Mouse (Mus musculus) limb, embryonic 11.5 days (tissue): ENCODE results near the gene Zfp385c. TPM values are rescaled to one million over a fixed set of nuclear protein-coding genes. Genes with fewer than 3 reads are reported as not detected.

ENCODE experiments used
- ATAC-seq: fragments of 200-750 bp; cut with Nextera tagmentation; 2 replicates; pipeline ENCODE4 v1.8.0; 2017; ENCODE audit warnings: low read depth; ENCODE audit not compliant: insufficient number of reproducible peaks, low FRiP score, low TSS enrichment
- DNase-seq: peaks from one replicate; pipeline ENCODE4 v3.0.0-alpha.2; 2015; ENCODE audit warnings: low spot score
- H3K27ac ChIP-seq: fragments of 300-500 bp; sonication (generic); replicated peaks from 2 replicates; pipeline ENCODE4 v1.5.1; 2014; ENCODE audit warnings: low read depth, mild to moderate bottlenecking, low read length
- H3K27me3 ChIP-seq: fragments of 300-500 bp; sonication (generic); 2 replicates; pipeline ENCODE4 v1.6.1; 2014; ENCODE audit warnings: mild to moderate bottlenecking, low read length, mixed read lengths; ENCODE audit not compliant: control insufficient read depth, insufficient read depth
- H3K36me3 ChIP-seq: fragments of 300-500 bp; sonication (generic); 2 replicates; pipeline ENCODE4 v1.6.1; 2014; ENCODE audit warnings: mild to moderate bottlenecking, low read length, moderate library complexity, mixed read lengths; ENCODE audit not compliant: control insufficient read depth, insufficient read depth
- H3K4me1 ChIP-seq: fragments of 300-500 bp; sonication (generic); 2 replicates; pipeline ENCODE4 v1.6.1; 2014; ENCODE audit warnings: low read length, mixed read lengths; ENCODE audit not compliant: control insufficient read depth, insufficient read depth
- H3K4me2 ChIP-seq: fragments of 300-500 bp; sonication (generic); 2 replicates; pipeline ENCODE4 v1.6.1; 2014; ENCODE audit warnings: low read depth, mild to moderate bottlenecking, moderate library complexity; ENCODE audit not compliant: severe bottlenecking
- H3K4me3 ChIP-seq: fragments of 300-500 bp; sonication (generic); 2 replicates; pipeline ENCODE4 v1.5.1; 2014; ENCODE audit warnings: low read depth, low read length
- H3K9ac ChIP-seq: fragments of 300-500 bp; sonication (generic); 2 replicates; pipeline ENCODE4 v1.6.1; 2014; ENCODE audit warnings: mild to moderate bottlenecking, low read length
- H3K9me3 ChIP-seq: fragments of 300-500 bp; sonication (generic); 2 replicates; pipeline ENCODE4 v1.6.1; 2016; ENCODE audit warnings: low read length; ENCODE audit not compliant: control insufficient read depth
- WGBS: fragments of 180-500 bp; shearing (Covaris S2); extraction: QIAGEN DNeasy Blood & Tissue Kit; methylation state at CpG from one replicate; pipeline ENCODE4 v1.1.7; 2014; 5-methylcytosine and 5-hydroxymethylcytosine counted together
- polyA plus RNA-seq: library from polyadenylated mRNA; unstranded; fragments of >200 nt; fragmentation: Nextera tagmentation; extraction: Ambion mirVana; gene quantifications from 2 replicates; pipeline ENCODE4 v1.2.1, GENCODE M21; 2014

Zfp385c gene
- polyA plus RNA-seq, 1 experiment from 2014 or later: 0.19 TPM

DNA sequence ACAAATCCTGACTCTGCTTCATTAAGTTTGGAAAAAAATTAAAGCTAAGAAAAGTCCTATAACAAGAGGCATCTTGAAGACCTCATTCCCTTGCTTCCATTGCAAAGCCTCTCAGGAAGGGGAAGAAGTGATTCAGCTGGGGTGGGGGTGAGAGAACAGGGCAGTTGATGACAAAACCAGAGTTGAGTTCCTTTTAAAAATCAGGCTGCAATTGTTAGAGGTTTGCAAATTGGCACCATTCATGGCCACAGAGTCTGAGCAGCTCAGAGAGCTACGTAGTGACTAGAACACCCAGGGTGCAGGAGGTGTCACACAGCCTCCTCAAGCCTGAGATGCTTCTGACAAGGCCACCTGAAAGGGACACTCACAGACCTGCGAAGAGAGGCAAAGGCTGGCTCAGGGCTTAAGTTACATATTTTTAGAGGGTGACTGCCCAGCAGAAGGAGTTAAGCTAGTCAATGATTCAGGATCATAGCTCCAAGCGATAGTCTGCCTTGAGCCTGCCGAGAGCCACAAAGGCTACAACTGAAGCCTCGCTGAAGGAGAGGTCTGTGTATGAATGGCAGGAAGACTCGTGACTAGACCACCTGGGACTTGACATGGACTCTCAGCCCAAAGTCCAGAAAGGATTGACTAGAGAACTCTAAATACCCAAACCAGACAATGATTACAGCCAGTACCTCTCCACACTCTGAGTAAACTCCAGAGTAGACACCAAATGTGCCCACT, 38.4 kb upstream of the Zfp385c start:
- ATAC-seq: no peak

DNA sequence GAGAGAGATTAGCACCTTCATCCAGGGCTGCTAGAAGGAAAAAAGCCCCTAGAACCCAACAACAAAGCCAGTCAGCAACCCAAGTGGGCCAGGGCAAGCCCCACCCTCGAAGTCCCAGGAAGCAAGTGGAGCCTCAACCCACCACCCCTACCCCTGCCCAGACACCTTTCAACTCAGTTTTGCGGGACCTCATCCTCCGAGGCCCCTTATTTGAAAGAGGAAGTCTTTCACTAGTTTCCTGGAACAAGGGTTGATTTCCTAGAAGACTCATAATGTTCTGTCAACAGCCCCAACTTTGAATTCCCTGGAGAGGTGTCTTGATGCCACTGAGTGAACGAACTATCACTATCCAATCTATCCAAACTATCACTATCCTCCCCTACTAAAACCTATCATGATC, 37.7 kb upstream of the Zfp385c start:
- Histone ChIP-seq H3K4me1 (peaks cover 3% of the 10 kb centered on the region; the same call in 1 of the 2 replicates), H3K9me3 (no peaks in the 10 kb centered on the region), H3K36me3 (no peaks in the 10 kb centered on the region; the same call in 1 of the 2 replicates), H3K4me3 (no peak overlapping the region), H3K4me2 (no peak overlapping the region), H3K27ac (no peak overlapping the region), H3K9ac (no peak overlapping the region), H3K27me3 (no peaks in the 10 kb centered on the region)
- no peak for ATAC-seq
- WGBS: 91% methylated on average over 4 of the region's 4 CpGs
- DNase-seq: no peak

More for the DNA sequence above, 38.4 kb upstream of the Zfp385c start:
- no peaks in the 10 kb centered on the region for H3K4me1 ChIP-seq
- H3K9me3 ChIP-seq: no peaks in the 10 kb centered on the region
- DNase-seq: no peak
- WGBS: 90% methylated on average over 6 of the region's 6 CpGs
- H3K4me2 ChIP-seq: no peak overlapping the region
- H3K27me3 ChIP-seq: no peaks in the 10 kb centered on the region
- no peak overlapping the region for H3K9ac ChIP-seq
- H3K36me3 ChIP-seq: no peaks in the 10 kb centered on the region; the same call in 1 of the 2 replicates
- H3K27ac ChIP-seq: no peak overlapping the region
- no peak overlapping the region for H3K4me3 ChIP-seq

DNA sequence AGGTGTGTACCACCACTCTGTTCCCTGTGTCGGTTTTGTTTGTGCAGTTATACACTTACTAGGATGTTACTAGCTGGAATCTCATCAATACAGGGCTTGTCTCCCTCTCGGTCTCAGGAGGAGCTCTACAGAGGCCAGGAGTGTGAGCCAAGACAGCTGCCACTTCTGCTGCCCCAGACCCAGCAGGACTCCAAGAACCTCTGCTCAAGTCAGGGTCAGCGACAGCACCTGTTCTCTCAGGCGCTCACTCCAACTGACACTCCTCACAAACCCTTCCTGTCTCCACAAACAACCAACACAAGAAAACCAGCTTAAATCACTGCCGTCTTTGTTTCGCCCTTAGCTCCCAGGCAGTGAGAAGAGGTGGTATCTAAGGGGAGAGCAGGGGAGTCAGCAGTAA, 36.3 kb upstream of the Zfp385c start:
- H3K27me3 ChIP-seq: no peaks in the 10 kb centered on the region
- DNase-seq (no peak), ATAC-seq (no peak)
- no peak overlapping the region for H3K4me3 ChIP-seq
- H3K9ac ChIP-seq: no peak overlapping the region
- no peaks in the 10 kb centered on the region; the same call in 1 of the 2 replicates for H3K36me3 ChIP-seq
- no peak overlapping the region for H3K27ac ChIP-seq
- H3K4me2 ChIP-seq: no peak overlapping the region
- H3K9me3 ChIP-seq: no peaks in the 10 kb centered on the region
- H3K4me1 ChIP-seq: peaks cover 7% of the 10 kb centered on the region; the same call in 1 of the 2 replicates
- 86% methylated on average over 6 of the region's 6 CpGs for WGBS

DNA sequence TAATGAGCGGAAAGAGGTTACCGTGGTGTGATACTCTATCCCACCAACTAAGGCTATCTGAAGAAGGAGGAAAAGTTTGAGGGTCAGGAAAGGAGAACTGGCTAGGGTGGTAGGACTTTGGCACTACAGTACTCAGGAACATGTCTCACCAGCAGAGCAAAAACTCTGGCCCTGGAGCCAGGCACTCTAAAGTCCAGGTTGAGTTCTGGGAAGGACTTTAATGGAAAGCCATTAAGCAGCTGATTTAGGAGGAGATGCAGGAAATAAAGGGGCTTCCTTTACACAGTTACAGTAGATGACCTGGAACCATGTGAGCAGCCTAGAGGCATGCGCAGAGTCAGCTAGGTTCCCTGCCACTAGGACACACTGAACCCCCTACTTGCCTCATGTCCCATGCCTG, 34.9 kb upstream of the Zfp385c start:
- no peak overlapping the region for H3K9ac ChIP-seq
- no peak overlapping the region for H3K4me2 ChIP-seq
- H3K27me3 ChIP-seq: no peaks in the 10 kb centered on the region
- H3K4me1 ChIP-seq: peaks cover 7% of the 10 kb centered on the region; the same call in 1 of the 2 replicates
- H3K4me3 ChIP-seq: no peak overlapping the region
- WGBS: 89% methylated on average over 3 of the region's 3 CpGs
- no peak for ATAC-seq
- H3K36me3 ChIP-seq: no peaks in the 10 kb centered on the region
- no peak overlapping the region for H3K27ac ChIP-seq
- no peaks in the 10 kb centered on the region for H3K9me3 ChIP-seq
- DNase-seq: no peak

DNA sequence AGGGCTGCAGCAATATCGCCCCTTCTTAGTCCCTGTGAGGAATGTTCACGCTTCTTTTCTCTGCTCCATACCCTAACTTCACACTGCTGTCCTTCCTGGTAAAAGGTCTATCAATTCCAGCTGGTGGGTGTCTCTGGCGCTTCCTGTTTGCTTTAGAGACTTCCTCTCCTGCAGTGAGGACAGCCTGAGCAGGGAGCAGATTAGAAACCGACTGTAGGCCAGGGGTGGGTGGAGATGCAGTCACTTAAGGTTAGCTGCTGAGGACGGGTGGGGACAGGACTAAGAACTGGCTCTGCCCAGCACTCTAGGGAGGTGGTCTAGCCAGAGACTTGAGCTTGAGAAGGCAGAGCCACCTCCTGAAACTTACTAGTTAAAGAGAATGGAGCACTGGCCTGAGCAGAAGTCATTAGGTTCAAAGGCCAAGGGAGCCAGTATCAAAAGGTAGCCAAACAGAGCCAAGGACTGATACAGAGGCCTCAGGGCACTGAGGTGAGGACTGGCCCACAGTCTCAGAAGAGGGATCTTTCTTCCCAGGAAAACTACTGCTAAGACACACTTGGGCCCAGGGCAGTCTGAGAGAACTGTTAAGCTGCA, 32.8 kb upstream of the Zfp385c start:
- Histone ChIP-seq H3K27me3 (no peaks in the 10 kb centered on the region), H3K9me3 (no peaks in the 10 kb centered on the region), H3K9ac (no peak overlapping the region; the same call in 1 of the 2 replicates), H3K27ac (no peak overlapping the region; the same call in 1 of the 2 replicates), H3K4me1 (peaks cover 7% of the 10 kb centered on the region; the same call in 1 of the 2 replicates), H3K4me2 (no peak overlapping the region), H3K36me3 (no peaks in the 10 kb centered on the region), H3K4me3 (no peak overlapping the region)
- ATAC-seq (no peak), DNase-seq (no peak)
- WGBS: 34% methylated on average over 5 of the region's 5 CpGs

DNA sequence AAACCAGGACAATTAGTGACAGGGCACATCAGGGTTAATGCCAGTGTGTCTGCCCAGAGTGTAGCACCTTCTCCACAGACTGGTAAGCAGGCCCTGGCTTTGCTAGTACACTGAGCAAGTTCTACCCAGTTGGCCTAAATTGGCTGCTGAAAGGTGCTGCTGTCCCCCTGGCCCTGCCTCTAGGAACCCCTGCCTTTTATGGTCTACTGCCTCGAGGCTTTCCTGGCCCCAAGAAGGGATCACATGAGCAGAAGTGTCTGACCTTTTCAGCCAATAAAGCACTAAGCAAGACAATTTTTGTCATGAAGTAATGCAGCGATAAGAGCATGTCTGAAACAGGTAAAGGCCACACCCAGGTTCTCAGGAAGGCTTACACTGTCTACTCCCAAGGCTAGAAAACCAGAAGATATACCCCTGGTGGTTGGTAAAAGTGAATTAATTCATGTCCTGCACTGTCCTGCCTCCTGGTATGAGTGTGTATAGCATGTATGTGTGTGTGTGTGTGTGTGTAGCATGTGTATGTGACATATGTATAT, 30.3 kb upstream of the Zfp385c start:
- ATAC-seq (no peak), DNase-seq (no peak)
- Histone ChIP-seq H3K4me3 (no peak overlapping the region), H3K9me3 (no peaks in the 10 kb centered on the region), H3K9ac (no peak overlapping the region), H3K4me1 (peaks cover 7% of the 10 kb centered on the region; the same call in 1 of the 2 replicates), H3K4me2 (no peak overlapping the region), H3K27ac (no peak overlapping the region), H3K27me3 (no peaks in the 10 kb centered on the region), H3K36me3 (peaks cover 5% of the 10 kb centered on the region; the same call in 1 of the 2 replicates)
- WGBS: 56% methylated on average over 2 of the region's 2 CpGs

DNA sequence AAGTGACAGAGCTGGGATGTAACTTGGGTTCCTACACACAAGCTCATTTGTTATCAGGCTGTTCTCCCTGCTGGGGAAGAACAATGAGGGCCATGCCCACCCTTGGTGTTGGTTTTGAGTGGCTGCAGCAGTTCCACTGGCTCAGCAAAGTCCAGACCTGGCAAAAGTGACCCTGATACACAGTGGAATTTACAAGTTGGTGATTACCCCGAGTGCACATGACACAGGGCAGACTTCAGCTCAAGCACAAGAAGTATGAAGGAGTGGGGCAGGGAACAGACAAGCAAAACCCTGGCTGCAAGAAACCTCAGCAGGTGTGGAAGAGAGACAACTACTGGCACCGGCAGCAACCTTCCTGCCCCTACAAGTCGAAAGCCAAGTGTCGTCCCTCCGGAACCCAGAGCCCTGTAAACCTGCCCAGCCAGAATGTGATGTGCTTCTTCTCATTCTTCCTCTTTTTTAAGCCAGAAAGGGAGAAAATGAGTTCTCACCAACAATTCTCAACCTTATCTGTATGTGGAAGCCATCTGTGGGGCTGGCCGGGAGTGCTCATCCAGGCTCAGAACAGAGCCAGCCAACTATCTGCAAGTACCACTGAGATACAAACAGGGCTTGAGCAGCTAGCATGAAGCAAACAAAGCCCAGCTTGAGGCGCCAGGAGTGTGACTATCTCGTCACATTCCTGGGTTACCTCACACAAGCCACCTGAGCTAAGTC, 29.7 kb upstream of the Zfp385c start:
- peaks cover 6% of the 10 kb centered on the region; the same call in 1 of the 2 replicates for H3K36me3 ChIP-seq
- 84% methylated on average over 8 of the region's 8 CpGs for WGBS
- ATAC-seq: no peak

DNA sequence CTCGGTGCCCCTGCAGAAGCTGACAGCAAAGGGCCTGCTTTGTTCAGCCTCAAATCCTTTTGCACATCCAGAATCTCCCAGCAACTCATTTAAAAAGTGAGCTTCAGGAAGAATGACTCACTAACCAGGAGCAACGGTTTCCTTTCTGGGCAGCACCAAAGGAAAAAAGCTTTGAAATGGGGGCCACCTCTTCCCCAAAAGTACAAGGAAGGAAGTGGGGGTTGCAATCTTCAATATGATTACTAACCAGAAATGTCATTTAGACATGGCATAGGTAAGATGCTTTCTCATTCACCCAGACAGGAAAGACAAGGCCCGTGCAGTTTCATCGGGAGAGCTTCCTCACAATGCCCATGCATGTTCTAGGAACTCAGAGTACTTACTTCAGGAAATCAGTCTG, 29.0 kb upstream of the Zfp385c start:
- DNase-seq (no peak), ATAC-seq (no peak)
- H3K36me3 ChIP-seq: peaks cover 8% of the 10 kb centered on the region; the same call in 1 of the 2 replicates
- H3K27ac ChIP-seq: no peak overlapping the region
- no peak overlapping the region for H3K4me3 ChIP-seq
- H3K27me3 ChIP-seq: no peaks in the 10 kb centered on the region
- 86% methylated on average over 4 of the region's 4 CpGs for WGBS
- no peaks in the 10 kb centered on the region for H3K9me3 ChIP-seq
- H3K9ac ChIP-seq: no peak overlapping the region
- no peak overlapping the region for H3K4me2 ChIP-seq
- peaks cover 7% of the 10 kb centered on the region; the same call in 1 of the 2 replicates for H3K4me1 ChIP-seq

More for the DNA sequence above, 29.7 kb upstream of the Zfp385c start:
- Histone ChIP-seq H3K4me2 (no peak overlapping the region), H3K27me3 (no peaks in the 10 kb centered on the region), H3K9ac (no peak overlapping the region), H3K4me1 (peaks cover 7% of the 10 kb centered on the region; the same call in 1 of the 2 replicates), H3K9me3 (no peaks in the 10 kb centered on the region), H3K4me3 (no peak overlapping the region), H3K27ac (no peak overlapping the region)
- no peak for DNase-seq
